Comparison of ENCODE assay signal across 24 mouse cellular contexts in the genomic region with DNA sequence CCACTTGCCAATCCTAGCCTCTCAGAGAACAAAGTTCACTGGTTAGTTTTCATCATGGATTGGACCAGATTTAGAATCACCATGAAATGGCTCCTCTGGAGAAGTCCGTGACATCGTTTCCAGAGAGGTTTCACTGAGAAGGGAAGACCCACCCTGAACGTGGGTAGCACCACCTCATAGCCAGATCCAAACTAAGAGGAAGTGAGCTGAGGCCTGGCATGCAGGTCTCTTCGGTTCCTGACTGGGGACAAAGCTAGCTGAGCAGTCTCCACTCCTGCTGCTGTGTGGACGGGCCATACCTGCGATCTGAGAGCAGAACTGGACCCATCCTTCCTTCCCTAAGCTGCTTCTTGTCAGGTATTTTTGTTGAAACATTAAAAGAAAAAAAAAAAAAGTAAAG. TPM values are rescaled to one million over a fixed set of nuclear protein-coding genes. Genes with fewer than 3 reads are reported as not detected.
DNase-seq lines count a peak whose midpoint lies in the region; ATAC-seq and TF ChIP-seq lines count a peak whose summit lies in the region.
"Had no signal": no experiment of that assay in that cellular context is flagged by ENCODE, and none has a peak within 500 bp of the region (broad histone marks: within the 10 kb centered on the region; RNA-seq: fewer than 3 reads in every experiment).

No protein-coding gene starts in this region.

- no peak overlapping the region; the same call in 1 of the 2 replicates for H3K4me3 ChIP-seq in liver, adult 2 months (ENCODE audit: insufficient read depth, low read depth, low read length)
- H3K4me3 ChIP-seq in bone marrow, adult 2 months (replicated peaks; ENCODE audit: control insufficient read depth, low read depth, low read length), result no peak overlapping the region
- H3K4me3 ChIP-seq: embryonic facial prominence, embryonic 15.5 days; erythroblast, embryonic 14.5 days; forebrain, embryonic 10.5 days; heart, embryonic 12.5 days; hindbrain, embryonic 12.5 days had no signal

- H3K4me1 ChIP-seq in liver, adult 2 months (ENCODE audit: control insufficient read depth, insufficient read depth, low read length), result peaks cover 19% of the 10 kb centered on the region
- H3K4me1 ChIP-seq in bone marrow, adult 2 months (ENCODE audit: control insufficient read depth, insufficient read depth, low read length), result no peaks in the 10 kb centered on the region; the same call in 1 of the 2 replicates
- H3K4me1 ChIP-seq: embryonic facial prominence, embryonic 15.5 days; forebrain, embryonic 10.5 days; heart, embryonic 12.5 days; hindbrain, embryonic 12.5 days had no signal

- H3K9ac ChIP-seq in liver, adult 2 months (ENCODE audit: low read depth, low read length), result no peak overlapping the region
- H3K9ac ChIP-seq: embryonic facial prominence, embryonic 15.5 days; heart, embryonic 12.5 days; hindbrain, embryonic 12.5 days had no signal

- TF ChIP-seq CTCF in liver, adult 2 months (IDR thresholded peaks at IDR 0.05; ENCODE audit: low read depth, low read length), result no peak
- no peak for TF ChIP-seq CTCF in bone marrow, adult 2 months (IDR thresholded peaks at IDR 0.05; ENCODE audit: control insufficient read depth, insufficient read depth, low read length)

- peak; percentile 77 for ATAC-seq in megakaryocyte, adult 5-6 weeks (ENCODE audit: poor library complexity, severe bottlenecking)
- ATAC-seq: forebrain, embryonic 14.5 days; hindbrain, embryonic 16.5 days; inflammation-experienced regulatory T-cells, adult 6 months had no signal

- no peaks in the 10 kb centered on the region for H3K27me3 ChIP-seq in liver, adult 2 months (ENCODE audit: control insufficient read depth, insufficient read depth, low read length)
- H3K27me3 ChIP-seq: embryonic facial prominence, embryonic 15.5 days; heart, embryonic 12.5 days; hindbrain, embryonic 12.5 days had no signal

- peak overlapping the region; percentile 54 for H3K27ac ChIP-seq in liver, adult 2 months (replicated peaks; ENCODE audit: insufficient read depth, low read depth, low read length)
- H3K27ac ChIP-seq in bone marrow, adult 2 months (ENCODE audit: control insufficient read depth, insufficient read depth, low read depth, low read length, poor library complexity), result peak overlapping the region; percentile 22; the same call in 1 of the 2 replicates
- H3K27ac ChIP-seq: embryonic facial prominence, embryonic 15.5 days; forebrain, embryonic 10.5 days; hindbrain, embryonic 12.5 days had no signal

- peak; percentile 85 for DNase-seq in liver, adult 2 months (ENCODE audit: extremely low read depth, low read depth, low spot score)
- no peak for DNase-seq in liver
- DNase-seq in layer of hippocampus, postnatal 36 days, result no peak
- DNase-seq in cerebellum, adult 9-10 months, result no peak
- DNase-seq: adrenal gland, postnatal 10 days; cerebellum, adult 18-20 months; cerebellum, postnatal 10 days; embryo, embryonic 11 days; gastrocnemius, postnatal 14 days had no signal

- 41% methylated on average over 6 of the region's 6 CpGs for WGBS in liver, adult 2 months
- WGBS in bone marrow, adult 2 months, result 14% methylated on average over 6 of the region's 6 CpGs

- no peak for TF ChIP-seq POLR2A in liver, adult 2 months (IDR thresholded peaks at IDR 0.05; ENCODE audit: extremely low read depth, insufficient read depth, low read length)
- no peak for TF ChIP-seq POLR2A in bone marrow, adult 2 months (IDR thresholded peaks at IDR 0.05; ENCODE audit: borderline replicate concordance, control insufficient read depth, low read depth, low read length)

- H3K36me3 ChIP-seq in liver, adult 2 months (ENCODE audit: control insufficient read depth, insufficient read depth, low read length), result no peaks in the 10 kb centered on the region
- H3K36me3 ChIP-seq: embryonic facial prominence, embryonic 15.5 days; forebrain, embryonic 10.5 days; G1E; heart, embryonic 12.5 days; hindbrain, embryonic 12.5 days had no signal

- H3K79me2 ChIP-seq in liver, adult 2 months (ENCODE audit: control insufficient read depth, insufficient read depth, low read length), result no peaks in the 10 kb centered on the region

RNA-seq across cellular contexts. Expression of a gene that starts 8.1 kb away (rescaled TPM):
- 65.5 and 86.1 TPM in 2 replicates for total RNA-seq in liver, adult 2 months (2014; rRNA removed)
- 117 and 148 TPM in 2 replicates for polyA plus RNA-seq in liver, adult 2 months (2012; rRNA removed)
- 37.9 and 71.3 TPM in 2 replicates for polyA plus RNA-seq in bone marrow, adult 2 months (2011; ENCODE audit: insufficient read depth, insufficient read length, low replicate concordance, missing spikeins)
- 165 and 166 TPM in 2 replicates for total RNA-seq in megakaryocyte, adult 5-6 weeks (2015)
- 100 and 109 TPM in 2 replicates for total RNA-seq in megakaryocyte, adult 5-6 weeks (2017)
- 10 to 100 TPM; 77.3 to 77.5 TPM for total RNA-seq in layer of hippocampus, postnatal 36 days (2021)

RNA-seq across cellular contexts. Expression of a gene that starts 25.7 kb away (rescaled TPM):
- 7.2 and 8.9 TPM in 2 replicates for total RNA-seq in liver, adult 2 months (2014; rRNA removed)
- 2.4 and 3.8 TPM in 2 replicates for polyA plus RNA-seq in liver, adult 2 months (2012; rRNA removed)
- polyA plus RNA-seq in bone marrow, adult 2 months (2011; ENCODE audit: insufficient read depth, insufficient read length, low replicate concordance, missing spikeins), result 1.8 and 12.9 TPM in 2 replicates
- 8.4 and 9.3 TPM in 2 replicates for total RNA-seq in megakaryocyte, adult 5-6 weeks (2015)
- 7.1 and 8.3 TPM in 2 replicates for total RNA-seq in megakaryocyte, adult 5-6 weeks (2017)
- total RNA-seq in layer of hippocampus, postnatal 36 days (2021), result 10 to 100 TPM; 19.7 to 22.9 TPM

RNA-seq across cellular contexts. Expression of a gene that starts 34.4 kb away (rescaled TPM):
- total RNA-seq in liver, adult 2 months (2014; rRNA removed), result 0.34 and 0.65 TPM in 2 replicates
- 0.32 and 0.35 TPM in 2 replicates for polyA plus RNA-seq in liver, adult 2 months (2012; rRNA removed)
- not detected in 2 replicates for polyA plus RNA-seq in bone marrow, adult 2 months (2011; ENCODE audit: insufficient read depth, insufficient read length, low replicate concordance, missing spikeins)
- total RNA-seq in megakaryocyte, adult 5-6 weeks (2015), result 8.9 and 10.2 TPM in 2 replicates
- total RNA-seq in megakaryocyte, adult 5-6 weeks (2017), result 9.0 and 15.4 TPM in 2 replicates
- total RNA-seq in layer of hippocampus, postnatal 36 days (2021), result 1 to 10 TPM in 1 of 2 experiments, under 1 TPM in 1; 0.75 to 1.3 TPM
- total RNA-seq: G1E had no signal
- polyA plus RNA-seq: erythroblast, embryonic 14.5 days; G1E; inflammation-experienced regulatory T-cells, adult 6 months had no signal

RNA-seq across cellular contexts. Expression of a gene that starts 38.3 kb away (rescaled TPM):
- 2.1 TPM in 1 of 2 replicates, not detected in the other for total RNA-seq in liver, adult 2 months (2014; rRNA removed)
- not detected in 2 replicates for polyA plus RNA-seq in liver, adult 2 months (2012; rRNA removed)
- not detected in 2 replicates for polyA plus RNA-seq in bone marrow, adult 2 months (2011; ENCODE audit: insufficient read depth, insufficient read length, low replicate concordance, missing spikeins)
- total RNA-seq in megakaryocyte, adult 5-6 weeks (2015), result not detected in 2 replicates
- not detected in 2 replicates for total RNA-seq in megakaryocyte, adult 5-6 weeks (2017)
- total RNA-seq in layer of hippocampus, postnatal 36 days (2021), result not detected
- total RNA-seq: adrenal gland, postnatal 10 days; G1E; heart, adult 8-10 months; heart, postnatal 25 days had no signal
- polyA plus RNA-seq: embryonic facial prominence, embryonic 11.5 days; erythroblast, embryonic 14.5 days; forebrain, embryonic 10.5 days; forebrain, embryonic 14.5 days; G1E; heart, embryonic 12.5 days; hindbrain, embryonic 12.5 days; hindbrain, embryonic 16.5 days had no signal

RNA-seq across cellular contexts. Expression of a gene that starts 57.0 kb away (rescaled TPM):
- total RNA-seq in liver, adult 2 months (2014; rRNA removed), result not detected in 2 replicates
- not detected in 2 replicates for polyA plus RNA-seq in liver, adult 2 months (2012; rRNA removed)
- polyA plus RNA-seq in bone marrow, adult 2 months (2011; ENCODE audit: insufficient read depth, insufficient read length, low replicate concordance, missing spikeins), result not detected in 2 replicates
- not detected in 2 replicates for total RNA-seq in megakaryocyte, adult 5-6 weeks (2015)
- total RNA-seq in megakaryocyte, adult 5-6 weeks (2017), result not detected in 2 replicates
- not detected for total RNA-seq in layer of hippocampus, postnatal 36 days (2021)
- total RNA-seq: G1E; gastrocnemius, postnatal 14 days; heart, adult 8-10 months; heart, postnatal 25 days had no signal
- polyA plus RNA-seq: embryonic facial prominence, embryonic 11.5 days; embryonic facial prominence, embryonic 15.5 days; erythroblast, embryonic 14.5 days; forebrain, embryonic 10.5 days; forebrain, embryonic 14.5 days; G1E; heart, embryonic 12.5 days; heart, embryonic 16.5 days; hindbrain, embryonic 12.5 days; hindbrain, embryonic 16.5 days; inflammation-experienced regulatory T-cells, adult 6 months had no signal
